Mouse (Mus musculus) gastrocnemius, postnatal 10 days (tissue): ENCODE measurements around the gene Hs6st3. TPM values are rescaled to one million over a fixed set of nuclear protein-coding genes. Genes with fewer than 3 reads are reported as not detected.

Experiments used
- DNase-seq: peaks from one replicate; pipeline ENCODE4 v3.0.0; 2021; ENCODE audit warnings: mixed read lengths
- total RNA-seq, 2 experiments: library from RNA; stranded (reverse); gene quantifications; 2 replicates each; pipeline ENCODE4 v1.2.3; 2021

Gene Hs6st3
- total RNA-seq, 2 experiments from 2014 or later = 0.19 to 0.25 TPM

DNA sequence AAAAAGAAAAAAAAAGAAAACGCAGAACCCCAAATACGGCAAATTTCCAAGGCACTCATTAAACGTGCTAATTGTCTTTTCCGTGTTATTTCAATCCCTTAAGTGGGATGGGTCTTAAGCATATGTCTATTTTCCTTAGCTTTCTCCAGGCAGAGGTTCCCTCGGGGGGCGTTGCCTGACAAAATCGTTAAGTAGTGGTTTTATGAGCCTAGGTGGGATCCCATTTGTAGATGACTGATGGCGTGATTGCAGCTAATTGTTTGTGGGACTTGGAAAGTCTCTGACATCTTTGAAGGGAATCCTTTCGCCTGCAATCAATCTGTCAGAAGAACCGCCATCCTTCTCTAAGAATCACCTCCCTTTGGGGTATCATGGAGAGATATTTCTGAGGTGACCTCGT is 662.7 kb downstream of the Hs6st3 start:
- no peak for DNase-seq

DNA sequence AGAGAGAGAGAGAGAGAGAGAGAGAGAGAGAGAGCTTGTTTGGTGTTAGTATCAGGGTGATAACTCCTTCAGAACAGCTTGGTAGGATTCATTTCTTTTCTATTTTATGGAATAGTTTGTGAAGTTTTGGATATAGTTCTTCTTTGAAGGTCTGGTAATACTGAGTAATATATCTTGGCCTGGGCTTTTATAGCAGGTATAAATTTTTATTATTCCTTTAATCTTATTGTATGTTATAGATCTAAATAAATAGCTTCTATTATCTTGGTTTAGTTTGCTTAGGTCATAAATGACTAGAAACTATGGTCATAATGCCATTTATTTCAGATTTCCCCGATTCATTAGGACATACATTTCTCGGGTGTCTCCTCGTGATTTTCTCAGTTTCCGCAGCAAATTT is 675.8 kb downstream of the Hs6st3 start:
- DNase-seq = no peak

GRCm38 (mm10) chr14:119815616-119816015 is 677.5 kb downstream of the Hs6st3 start:
- DNase-seq = no peak

DNA sequence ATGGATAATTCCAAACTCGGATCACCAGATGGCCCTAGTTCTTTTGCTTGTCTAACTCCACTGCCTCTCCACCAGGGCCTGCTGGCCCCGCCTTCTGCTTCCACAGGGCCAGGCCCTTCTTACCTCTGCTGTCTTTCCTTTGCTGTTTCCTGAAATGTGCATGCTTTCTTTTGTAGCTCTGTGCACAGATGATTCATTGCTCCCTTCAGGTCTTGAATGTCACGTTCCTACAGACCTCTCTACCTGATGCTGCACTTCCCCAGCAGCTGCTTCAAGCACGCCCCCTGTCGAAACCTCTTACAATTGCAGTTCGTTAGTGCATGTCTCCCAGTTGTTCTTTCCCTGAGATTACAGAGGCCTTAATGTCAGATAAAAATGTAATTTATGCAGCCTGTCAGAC is 682.4 kb downstream of the Hs6st3 start:
- DNase-seq = no peak

DNA sequence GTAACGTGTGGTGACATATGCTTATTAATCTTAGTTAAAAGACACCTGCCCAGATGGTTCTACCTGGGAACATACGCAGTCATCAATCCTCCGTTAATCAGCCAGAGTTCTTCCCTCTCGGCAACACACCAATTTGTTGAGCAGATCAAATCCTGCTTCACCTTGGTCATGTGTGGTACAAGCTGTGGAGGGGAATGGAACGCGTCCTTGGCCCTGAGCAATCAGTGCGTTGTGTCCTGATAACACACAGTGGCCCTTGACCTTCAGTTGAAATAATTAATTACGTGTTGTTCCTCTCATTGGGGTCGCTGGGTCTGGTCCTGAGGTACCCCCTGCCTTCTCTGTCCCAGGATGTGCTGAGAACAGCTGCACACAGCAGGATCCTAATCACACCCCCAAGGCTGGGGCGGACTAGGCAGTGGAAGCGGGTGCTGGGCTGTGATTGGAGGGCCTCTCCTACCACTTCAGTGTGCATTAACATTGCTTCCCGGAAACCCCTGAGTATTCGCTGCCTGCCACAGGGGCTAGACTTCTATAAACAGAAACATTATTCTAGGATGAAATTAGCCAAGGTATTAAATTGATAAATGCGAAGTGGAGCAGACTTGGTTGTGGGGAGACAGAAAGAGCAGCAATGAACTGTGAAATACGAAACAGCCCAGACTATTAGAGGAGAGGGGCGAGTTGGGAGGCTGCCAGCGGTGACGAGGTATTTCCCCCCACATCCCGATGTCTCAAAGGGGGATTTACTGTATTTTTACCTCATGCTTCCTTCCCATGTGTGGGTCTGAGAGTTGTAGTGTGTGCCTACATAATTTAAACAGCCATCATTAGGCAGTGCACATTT is 693.2 kb downstream of the Hs6st3 start:
- DNase-seq = no peak

DNA sequence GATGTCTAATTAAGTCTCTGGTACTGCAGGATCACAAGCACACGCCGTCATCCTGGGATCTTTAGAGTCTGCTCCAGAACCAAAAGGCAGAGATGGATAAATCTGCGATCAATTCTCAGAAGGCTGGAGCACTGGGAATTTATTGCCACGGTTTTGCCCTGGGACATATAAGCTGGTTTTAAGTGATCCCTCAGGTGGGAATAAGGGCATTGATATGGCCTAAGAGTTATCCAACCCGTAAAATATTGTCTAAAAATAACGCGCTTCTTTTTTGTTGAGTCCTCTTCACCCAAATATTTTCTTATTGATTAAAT is 693.8 kb downstream of the Hs6st3 start:
- DNase-seq = no peak

DNA sequence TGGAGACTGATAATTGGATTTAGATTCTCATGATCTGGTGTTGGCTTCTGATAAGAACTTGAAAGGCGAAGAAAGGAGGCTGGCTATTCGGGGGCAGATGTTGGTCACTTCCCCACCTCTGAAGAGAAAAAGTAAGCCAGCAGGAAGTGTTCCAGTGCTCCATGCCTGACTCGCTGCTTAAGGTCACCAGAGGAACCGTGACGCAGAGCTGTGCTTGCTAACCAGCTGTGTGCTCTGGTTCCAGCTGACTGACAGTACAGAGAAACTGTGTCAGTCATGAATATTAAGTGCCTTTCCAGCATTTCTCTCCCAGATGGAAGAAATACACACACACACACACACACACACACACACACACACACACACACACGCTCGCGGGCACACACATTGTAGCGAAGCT is 694.8 kb downstream of the Hs6st3 start:
- DNase-seq = no peak

DNA sequence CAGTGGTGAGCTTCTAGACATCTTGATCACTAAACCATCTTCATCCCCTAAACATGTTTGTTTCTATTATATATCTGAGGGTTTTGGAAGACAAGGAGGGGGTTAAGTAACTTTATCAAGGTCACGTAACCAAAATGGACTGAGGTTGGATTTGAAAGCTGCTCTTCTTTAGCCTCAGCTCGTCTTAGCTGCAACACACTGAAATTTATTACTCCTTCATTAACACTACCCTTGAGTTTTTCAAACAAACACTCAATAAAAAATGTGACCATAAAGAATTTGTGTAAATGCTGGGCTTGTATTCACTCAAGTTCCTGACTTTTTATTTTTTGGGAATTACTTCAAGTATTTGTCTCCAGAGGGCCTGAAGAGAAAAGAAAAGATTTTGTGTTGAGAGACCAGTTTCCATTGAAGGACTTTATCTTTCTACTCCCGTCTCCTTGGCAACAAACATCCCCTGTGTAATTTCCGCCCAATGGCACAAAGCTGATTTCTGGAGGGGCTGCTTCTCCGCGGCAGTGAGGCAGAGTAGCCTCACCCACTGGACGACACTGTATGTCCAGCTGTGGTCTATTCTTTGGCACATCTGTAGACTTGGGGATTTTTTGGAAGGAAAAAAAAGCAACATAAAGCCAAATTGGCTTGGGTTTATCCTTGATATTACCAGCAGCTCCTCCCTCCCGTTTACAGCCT is 696.0 kb downstream of the Hs6st3 start:
- DNase-seq = no peak

DNA sequence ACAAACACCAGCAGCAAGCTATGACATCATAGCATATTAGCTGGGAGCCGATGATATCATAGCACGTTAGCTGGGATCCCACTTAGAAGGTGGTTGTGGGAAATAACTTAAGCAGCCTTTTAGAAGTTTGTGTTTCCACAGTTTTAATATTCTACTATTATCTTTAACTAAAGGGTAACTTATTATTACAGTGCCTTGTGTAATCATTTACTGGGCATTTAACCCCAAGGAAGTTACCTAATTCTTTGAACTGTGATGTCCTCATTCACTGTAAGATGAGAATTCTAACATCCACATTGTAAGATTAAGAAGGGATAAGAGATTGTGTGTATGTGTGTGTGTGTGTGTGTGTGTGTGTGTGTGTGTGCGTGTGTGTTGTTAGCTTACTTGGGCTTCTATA is 697.9 kb downstream of the Hs6st3 start:
- no peak for DNase-seq

DNA sequence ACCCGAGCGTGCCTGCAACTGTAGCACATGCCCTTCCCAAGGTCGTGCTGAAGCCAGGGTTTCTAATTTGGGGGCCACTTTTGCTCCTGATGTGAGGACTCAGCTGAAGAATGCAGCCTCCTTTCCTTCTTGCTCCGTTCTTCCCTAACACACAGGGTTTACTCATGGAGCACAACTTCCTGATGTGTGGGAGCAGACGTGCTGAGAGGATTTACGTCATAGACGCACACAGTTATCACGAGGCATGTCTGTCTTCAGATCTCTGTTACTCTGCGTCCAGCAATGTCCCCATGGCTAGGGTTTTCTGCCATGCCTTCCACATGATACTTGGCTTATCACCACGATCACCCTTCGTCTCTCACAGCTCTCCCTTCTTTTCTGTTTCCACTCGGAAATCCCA is 709.4 kb downstream of the Hs6st3 start:
- DNase-seq = no peak

- no peak for DNase-seq
Observed at GRCm38 (mm10) chr14:119848759-119849298, 710.7 kb downstream of the Hs6st3 start.

DNA sequence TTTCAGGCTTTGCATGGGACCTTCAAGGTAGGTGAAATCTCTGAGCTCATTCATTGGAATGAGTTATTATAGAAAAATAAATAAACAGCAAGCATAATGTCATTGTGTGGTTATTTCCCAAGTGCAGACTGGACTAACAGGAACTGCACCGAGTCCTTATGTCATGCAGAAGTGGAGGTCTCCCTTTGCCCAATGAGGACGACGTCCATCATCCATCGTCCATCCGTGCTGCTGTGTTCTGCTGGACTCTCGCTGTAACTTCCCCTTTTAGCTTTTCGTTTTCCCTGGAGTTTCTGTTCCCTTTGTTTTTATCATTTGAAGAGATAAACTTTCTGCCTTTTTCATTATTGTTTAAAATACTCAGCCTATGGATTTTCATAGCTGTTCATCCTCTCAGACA is 711.2 kb downstream of the Hs6st3 start:
- DNase-seq = no peak

- no peak for DNase-seq
Observed at GRCm38 (mm10) chr14:119852139-119852538, 714.0 kb downstream of the Hs6st3 start.

- DNase-seq = no peak
Observed at GRCm38 (mm10) chr14:119857338-119858291, 719.5 kb downstream of the Hs6st3 start.

GRCm38 (mm10) chr14:119873617-119874016 is 735.5 kb downstream of the Hs6st3 start:
- DNase-seq = no peak

GRCm38 (mm10) chr14:119892922-119893321 is 754.8 kb downstream of the Hs6st3 start:
- DNase-seq = no peak

DNA sequence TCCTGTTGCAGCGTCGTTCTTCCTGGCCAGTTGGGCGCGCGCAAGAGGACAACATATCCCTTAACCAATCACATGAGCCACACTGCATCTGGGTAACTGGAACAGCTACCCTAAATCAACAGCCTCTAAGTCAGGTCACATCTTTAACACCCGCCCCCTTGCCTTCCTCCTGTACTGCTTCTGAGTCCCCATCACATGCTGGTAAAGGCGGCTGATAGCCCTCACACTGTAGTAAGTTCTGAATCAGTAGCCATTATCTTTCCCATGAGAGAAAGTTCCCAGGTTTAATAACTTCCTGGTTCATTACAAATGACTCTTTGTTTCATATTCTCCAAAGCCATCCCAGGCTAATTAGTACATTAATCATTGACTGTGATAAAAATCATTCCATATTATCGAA is 757.0 kb downstream of the Hs6st3 start:
- DNase-seq = no peak

- no peak for DNase-seq
Observed at GRCm38 (mm10) chr14:119895765-119896465, 757.8 kb downstream of the Hs6st3 start.

DNA sequence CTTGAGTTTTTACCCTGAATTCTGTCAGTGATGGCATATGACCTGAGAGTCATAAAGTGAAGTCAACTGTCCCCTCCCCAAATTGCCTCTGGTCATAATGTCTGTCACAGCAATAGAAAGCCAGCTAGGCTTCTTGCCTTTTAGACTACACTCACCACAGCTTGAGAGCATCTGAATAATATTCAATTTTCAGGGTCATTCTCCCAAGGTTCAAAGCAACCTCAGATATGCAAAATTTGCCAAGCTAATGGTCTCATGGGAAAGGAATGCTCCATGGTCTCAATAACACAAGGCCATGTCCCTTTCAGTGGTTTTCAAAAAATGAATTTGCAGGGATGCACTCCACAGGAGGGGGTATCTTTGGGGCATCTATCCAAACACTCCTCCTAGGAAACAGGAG is 764.3 kb downstream of the Hs6st3 start:
- no peak for DNase-seq

- DNase-seq = no peak
Observed at GRCm38 (mm10) chr14:119908032-119908675, 770.0 kb downstream of the Hs6st3 start.

- no peak for DNase-seq
Observed at GRCm38 (mm10) chr14:119914508-119914907, 776.4 kb downstream of the Hs6st3 start.
